Mouse (Mus musculus) limb, embryonic 15.5 days (tissue): ENCODE results near the gene Gm8279. TPM values are rescaled to one million over a fixed set of nuclear protein-coding genes. Genes with fewer than 3 reads are reported as not detected.
"Not testable (repeated sequence)": the region's sequence is repeated elsewhere in the genome, so short reads cannot be mapped to it uniquely, and the experiment has no call there.

ENCODE experiments used
- ATAC-seq: fragments of 200-750 bp; cut with Nextera tagmentation; 2 replicates; pipeline ENCODE4 v1.8.0; 2017; ENCODE audit warnings: low read depth, moderate TSS enrichment; ENCODE audit not compliant: insufficient number of reproducible peaks, low FRiP score, low TSS enrichment
- H3K27ac ChIP-seq: fragments of 300-500 bp; sonication (generic); 2 replicates; pipeline ENCODE4 v1.5.1; 2015; ENCODE audit warnings: moderate library complexity, mild to moderate bottlenecking, inconsistent platforms
- H3K27me3 ChIP-seq: fragments of 300-500 bp; sonication (generic); 2 replicates; pipeline ENCODE4 v1.6.1; 2015; ENCODE audit warnings: inconsistent platforms
- H3K36me3 ChIP-seq: fragments of 300-500 bp; sonication (generic); 2 replicates; pipeline ENCODE4 v1.6.1; 2015; ENCODE audit warnings: inconsistent platforms
- H3K4me1 ChIP-seq: fragments of 300-500 bp; sonication (generic); 2 replicates; pipeline ENCODE4 v1.6.1; 2015; ENCODE audit warnings: inconsistent platforms
- H3K4me2 ChIP-seq: fragments of 300-500 bp; sonication (generic); 2 replicates; pipeline ENCODE4 v1.6.1; 2015; ENCODE audit warnings: mild to moderate bottlenecking, inconsistent platforms
- H3K4me3 ChIP-seq: fragments of 300-500 bp; sonication (generic); 2 replicates; pipeline ENCODE4 v1.5.1; 2015; ENCODE audit warnings: mild to moderate bottlenecking, inconsistent platforms
- H3K9ac ChIP-seq: fragments of 300-500 bp; sonication (generic); 2 replicates; pipeline ENCODE4 v1.6.1; 2015; ENCODE audit warnings: inconsistent platforms
- H3K9me3 ChIP-seq: fragments of 300-500 bp; sonication (generic); 2 replicates; pipeline ENCODE4 v1.6.1; 2016; ENCODE audit warnings: inconsistent platforms
- WGBS: fragments of 180-500 bp; shearing (Covaris S2); methylation state at CpG from one replicate; pipeline ENCODE4 v1.1.7; 2015; 5-methylcytosine and 5-hydroxymethylcytosine counted together
- polyA plus RNA-seq: library from polyadenylated mRNA; unstranded; fragments of >200 nt; fragmentation: Nextera tagmentation; extraction: Ambion mirVana; gene quantifications from 2 replicates; pipeline ENCODE4 v1.2.1, GENCODE M21; 2015

Gene Gm8279
- polyA plus RNA-seq: not detected in 2 replicates

DNA sequence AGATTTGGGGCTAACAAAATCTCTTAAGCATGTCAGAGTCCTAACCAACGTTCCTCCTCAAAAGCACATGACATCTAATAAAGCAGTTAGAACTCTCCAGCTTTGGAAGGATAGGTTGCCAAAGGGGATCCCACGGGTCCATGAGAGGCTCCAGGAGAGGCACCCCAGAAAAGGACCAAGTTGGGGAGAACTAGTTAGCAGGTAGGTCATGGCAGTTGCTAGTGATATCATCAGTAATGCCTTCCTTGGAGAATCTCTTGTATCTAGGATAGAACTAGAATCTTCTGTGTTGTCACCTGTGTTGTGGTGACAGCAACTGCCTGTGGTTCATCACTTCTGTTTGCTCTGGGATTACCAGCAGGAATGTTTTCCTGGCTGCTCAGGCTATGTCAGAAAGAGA lies at the start of gene Gm8279:
Gene Gm8279 (plus strand): TSS at position 301 of the 400 bp plus-strand sequence.
- H3K27ac ChIP-seq, H3K4me3 ChIP-seq, H3K9ac ChIP-seq, H3K4me1 ChIP-seq, H3K4me2 ChIP-seq, H3K9me3 ChIP-seq, H3K36me3 ChIP-seq, ATAC-seq, H3K27me3 ChIP-seq: not testable (repeated sequence)
- WGBS: 78% methylated on average over 2 of the region's 2 CpGs

- not testable (repeated sequence) for H3K36me3 ChIP-seq, H3K9me3 ChIP-seq, H3K4me3 ChIP-seq, H3K4me2 ChIP-seq, H3K9ac ChIP-seq, H3K4me1 ChIP-seq, H3K27me3 ChIP-seq, H3K27ac ChIP-seq, ATAC-seq
- no CpG with 5 or more reads among the region's 1 CpGs for WGBS
Measured at GRCm38 (mm10) chr14:5164235-5164634, 32.9 kb downstream of the Gm8279 start, which contains the start of gene Gm3317. Gm3317 (plus strand) TSS chr14:5164535.

GRCm38 (mm10) chr14:5185493-5185892 lies 54.2 kb downstream of the Gm8279 start, which contains the start of gene Gm8271:
Gm8271 (plus strand) TSS chr14:5185793.
- not testable (repeated sequence) for H3K36me3 ChIP-seq, H3K4me3 ChIP-seq, H3K4me1 ChIP-seq, H3K27me3 ChIP-seq, H3K4me2 ChIP-seq, ATAC-seq, H3K9ac ChIP-seq, H3K27ac ChIP-seq, H3K9me3 ChIP-seq
- no CpG with 5 or more reads among the region's 3 CpGs for WGBS

Other genes with a start within 250 kb of the Gm8279 start
- gene Gm3278, start 239.1 kb upstream of the Gm8279 start, polyA plus RNA-seq: not detected in 2 replicates
- not detected in 2 replicates for gene Gm8297, start 147.6 kb upstream of the Gm8279 start, polyA plus RNA-seq
- 0.37 TPM in 1 of 2 replicates, not detected in the other for gene Gm3298, start 115.6 kb upstream of the Gm8279 start, polyA plus RNA-seq
- not detected in 2 replicates for gene 4930555G01Rik, start 80.9 kb upstream of the Gm8279 start, polyA plus RNA-seq
- gene Gm8281, start 60.5 kb upstream of the Gm8279 start, polyA plus RNA-seq: 0.21 and 0.37 TPM in 2 replicates
- gene Gm3317, start 33.0 kb downstream of the Gm8279 start, polyA plus RNA-seq: not detected in 2 replicates
- gene Gm8271, start 54.3 kb downstream of the Gm8279 start, polyA plus RNA-seq: not detected in 2 replicates
- gene Gm3526, start 129.1 kb downstream of the Gm8279 start, polyA plus RNA-seq: not detected in 2 replicates
- not detected in 2 replicates for gene Gm3542, start 203.4 kb downstream of the Gm8279 start, polyA plus RNA-seq